Mouse (Mus musculus): ENCODE results near the gene Uckl1.
A peak's percentile ranks its signal among the peaks of the same experiment; 100 is the strongest.

Gene Uckl1

DNA sequence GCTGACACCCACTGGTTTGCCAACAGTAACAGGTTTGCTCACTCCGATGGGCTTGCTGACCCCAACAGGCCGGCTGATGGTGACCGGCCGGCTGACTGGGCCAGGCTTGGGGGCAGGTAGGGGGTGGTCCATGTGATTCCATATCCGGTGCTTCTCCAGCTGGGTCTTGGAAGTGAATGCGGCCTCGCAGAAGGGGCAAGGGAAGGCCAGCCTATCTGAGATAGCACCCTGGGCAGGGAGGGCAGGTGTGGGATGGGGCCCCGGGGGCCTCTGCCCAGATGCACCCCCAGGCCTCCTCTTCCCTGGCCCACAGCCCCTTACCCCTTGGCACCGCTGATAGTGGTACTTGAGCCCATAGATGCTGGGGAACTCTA lies 5.0 kb upstream of the Uckl1 start:
- DNase-seq (ENCODE audit: low spot score) = no peak

DNA sequence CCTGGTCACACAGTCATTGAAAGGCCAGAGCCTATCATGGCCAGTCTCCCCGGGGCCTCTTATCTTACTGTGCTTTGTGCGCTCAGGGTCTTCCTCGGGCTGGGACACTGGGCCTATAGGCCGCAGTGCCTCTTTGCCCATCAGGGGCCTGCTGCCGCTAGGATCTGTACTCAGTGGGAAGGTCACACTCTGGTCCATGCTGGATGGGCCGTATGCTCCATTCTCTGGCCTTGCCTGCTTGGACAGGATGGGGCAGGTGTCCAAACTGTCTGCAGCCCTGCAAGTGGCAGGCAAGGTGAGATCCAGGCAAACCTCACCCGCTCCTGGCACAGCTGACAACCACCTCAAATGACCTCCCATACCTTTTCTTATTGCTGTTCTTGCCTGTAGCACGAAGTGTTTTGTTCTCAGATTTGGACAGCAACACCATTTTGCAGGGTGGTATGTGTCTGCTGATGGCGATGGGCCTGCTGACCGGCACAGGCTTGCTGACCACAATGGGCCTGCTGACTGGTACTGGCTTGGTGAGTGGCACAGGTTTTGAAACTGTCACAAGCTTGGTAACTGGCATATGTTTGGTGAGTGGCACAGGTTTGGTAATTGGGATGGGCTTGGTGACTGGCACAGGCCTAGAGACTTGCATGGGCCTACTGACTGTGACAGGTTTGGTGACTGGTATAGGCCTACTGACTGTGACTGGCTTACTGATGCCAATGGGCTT lies 4.5 kb upstream of the Uckl1 start:
- DNase-seq (ENCODE audit: low spot score) = no peak

DNA sequence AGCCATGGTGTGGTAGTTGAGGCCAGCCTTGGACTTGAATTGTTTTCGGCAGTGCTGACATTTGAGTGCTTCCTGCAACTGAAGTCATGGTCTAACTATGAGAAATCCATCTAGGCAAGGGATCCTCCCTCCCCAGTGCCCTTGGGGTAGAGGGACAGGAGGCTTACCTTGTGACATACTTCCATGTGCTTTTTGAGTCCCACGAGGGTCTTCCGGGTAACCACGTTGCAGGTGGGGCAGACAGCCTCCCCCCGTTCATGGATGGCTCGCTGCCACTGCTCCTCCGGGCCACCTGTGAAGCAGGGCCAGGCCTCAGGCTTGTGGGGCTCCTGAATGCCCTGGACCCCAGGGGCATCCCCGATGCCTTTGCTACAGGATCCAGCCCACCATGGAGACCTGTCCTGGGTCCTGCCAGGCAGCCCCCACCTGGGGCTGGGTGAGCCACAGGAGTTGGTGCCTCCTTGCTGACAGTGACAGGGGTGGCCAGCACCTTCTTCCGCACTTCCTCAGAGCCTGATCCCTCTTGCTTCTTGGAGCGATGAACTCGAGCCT lies 3.6 kb upstream of the Uckl1 start:
- DNase-seq (ENCODE audit: low spot score) = no peak

DNA sequence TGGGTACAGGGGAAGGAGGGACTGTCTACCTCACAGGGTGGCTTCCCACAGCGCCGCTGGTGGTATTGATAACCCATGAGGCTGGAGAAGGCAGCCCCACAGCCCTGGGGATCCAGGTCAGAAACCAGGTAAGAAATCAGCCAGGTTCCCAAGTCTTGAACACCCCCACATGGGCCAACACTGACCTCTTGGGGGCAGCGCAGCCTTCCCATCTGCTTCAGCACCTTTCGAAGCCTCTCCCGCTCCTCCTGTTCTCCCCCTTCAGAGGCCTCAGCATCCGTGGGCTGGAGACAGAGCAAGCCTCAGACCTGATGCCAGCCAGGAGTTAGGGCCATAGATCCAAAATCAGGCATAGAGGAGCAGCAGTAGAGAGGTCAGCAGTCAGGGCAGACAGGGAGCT lies 3.1 kb upstream of the Uckl1 start:
- no peak for DNase-seq (ENCODE audit: low spot score)

DNA sequence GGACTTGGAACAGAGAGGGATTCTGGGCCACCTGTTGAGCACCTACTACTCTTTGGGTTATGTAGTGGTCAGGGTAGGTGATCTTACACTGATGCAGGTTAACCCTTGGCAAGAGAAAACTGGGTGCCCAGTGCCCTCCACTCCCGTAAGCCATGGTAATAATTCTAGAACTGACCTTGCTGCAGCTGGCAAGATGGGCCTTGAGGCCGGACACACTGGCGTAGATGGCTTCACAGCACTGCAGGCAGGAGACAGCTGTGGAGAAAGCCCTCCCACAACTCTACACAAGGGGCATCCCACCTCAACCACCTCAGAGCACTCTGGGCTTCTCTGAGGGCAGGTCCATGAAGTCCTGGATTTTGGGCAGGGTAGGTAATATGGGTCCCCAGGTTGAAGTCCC lies 1.4 kb upstream of the Uckl1 start:
- DNase-seq (ENCODE audit: low spot score) = no peak

DNA sequence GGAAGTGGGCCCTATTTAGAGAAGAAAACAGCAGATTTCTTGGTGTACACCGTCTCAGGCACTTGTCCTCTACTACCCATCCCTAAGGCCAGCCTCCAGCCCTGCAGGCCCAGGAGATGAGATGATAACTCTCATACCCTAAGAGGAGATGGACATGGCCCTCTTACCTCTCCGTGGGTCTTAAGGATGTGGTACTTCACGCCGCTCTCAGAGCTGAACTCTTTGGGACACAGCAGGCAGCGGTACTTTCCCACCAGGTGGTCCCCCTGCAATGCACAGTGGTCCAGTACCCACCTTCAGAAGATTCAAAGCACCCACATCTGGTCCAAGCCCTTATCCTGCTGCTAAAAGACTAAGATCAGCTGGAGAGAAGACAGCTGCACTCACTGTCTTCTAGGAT lies 814 bp upstream of the Uckl1 start:
- no peak for DNase-seq (ENCODE audit: low spot score)

DNA sequence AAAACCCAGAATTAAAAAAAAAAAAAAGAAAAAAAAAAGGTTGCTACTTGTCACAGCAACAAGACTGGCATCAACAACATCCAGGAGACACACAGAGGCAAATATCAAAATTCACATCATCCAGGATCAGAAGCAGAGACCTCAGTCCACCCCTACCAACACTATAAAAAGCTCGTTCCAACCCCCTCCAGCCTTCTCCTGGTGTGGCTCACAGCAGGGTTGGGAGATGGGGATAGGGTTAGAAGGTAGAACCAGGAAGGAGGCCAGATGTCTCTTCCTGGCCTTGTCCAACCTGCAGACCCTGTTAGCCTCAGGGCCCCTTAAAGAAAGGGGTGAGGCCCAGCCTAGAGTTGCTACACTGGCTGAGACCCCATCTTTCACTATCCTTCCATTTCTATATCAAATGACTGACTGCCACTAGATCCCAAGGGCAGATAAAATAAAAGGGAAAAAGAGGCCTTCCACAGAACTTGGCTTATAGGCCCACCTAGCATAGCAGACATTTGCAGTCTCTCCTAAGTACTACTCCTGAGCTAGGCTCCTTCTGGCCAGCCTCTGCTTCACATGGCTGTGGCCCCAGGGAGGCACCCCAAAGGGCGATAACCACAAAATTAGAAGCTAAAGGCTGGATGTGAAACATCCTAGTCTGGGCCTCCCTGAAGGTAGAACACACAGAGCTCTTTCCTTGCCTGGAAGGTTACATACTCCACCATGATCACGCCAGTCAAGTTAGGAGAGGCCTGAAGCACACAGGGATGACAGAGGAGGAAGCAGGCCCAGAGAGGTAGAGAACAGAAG lies 1.0 kb downstream of the Uckl1 start:
- DNase-seq (ENCODE audit: low spot score) = no peak

DNA sequence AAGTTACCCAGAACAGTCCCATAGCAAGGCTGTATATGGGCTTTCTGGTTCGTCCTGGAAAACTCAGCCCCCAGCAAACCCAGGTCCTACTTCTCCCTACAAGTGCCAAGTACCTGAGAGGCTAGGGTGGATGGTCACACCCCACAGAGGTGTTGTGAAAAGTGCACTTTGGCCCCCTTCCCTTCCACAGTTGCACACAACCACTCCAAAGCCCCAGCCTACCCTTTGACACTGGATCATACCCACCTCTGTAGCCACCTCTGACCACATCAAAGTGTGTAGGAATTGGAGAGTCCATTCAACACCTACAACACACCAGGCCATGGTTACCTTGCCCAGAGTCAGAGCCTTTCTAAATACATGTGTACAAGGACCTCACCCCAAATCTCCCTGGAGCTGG lies 1.8 kb downstream of the Uckl1 start:
- no peak for DNase-seq (ENCODE audit: low spot score)

DNA sequence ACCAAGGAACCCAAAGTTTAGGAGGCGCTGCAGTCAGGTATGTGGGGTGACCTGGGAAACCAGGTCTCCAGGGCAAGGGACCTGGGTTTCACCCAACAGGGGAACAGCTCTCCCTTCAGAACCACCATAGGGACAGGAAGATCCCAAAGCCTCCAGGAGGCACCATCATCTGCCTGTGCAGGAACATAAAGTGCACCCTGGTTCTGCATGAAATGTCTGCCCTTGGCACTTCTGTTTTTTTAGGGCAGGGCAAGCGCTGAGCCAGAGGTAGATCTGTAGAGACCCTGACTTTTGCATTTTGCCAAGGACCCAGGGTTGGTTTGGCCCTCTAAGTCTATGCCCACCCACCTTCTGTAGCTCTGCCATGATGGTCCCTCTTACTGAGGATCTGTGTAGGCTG lies 2.3 kb downstream of the Uckl1 start:
- no peak for DNase-seq (ENCODE audit: low spot score)

DNA sequence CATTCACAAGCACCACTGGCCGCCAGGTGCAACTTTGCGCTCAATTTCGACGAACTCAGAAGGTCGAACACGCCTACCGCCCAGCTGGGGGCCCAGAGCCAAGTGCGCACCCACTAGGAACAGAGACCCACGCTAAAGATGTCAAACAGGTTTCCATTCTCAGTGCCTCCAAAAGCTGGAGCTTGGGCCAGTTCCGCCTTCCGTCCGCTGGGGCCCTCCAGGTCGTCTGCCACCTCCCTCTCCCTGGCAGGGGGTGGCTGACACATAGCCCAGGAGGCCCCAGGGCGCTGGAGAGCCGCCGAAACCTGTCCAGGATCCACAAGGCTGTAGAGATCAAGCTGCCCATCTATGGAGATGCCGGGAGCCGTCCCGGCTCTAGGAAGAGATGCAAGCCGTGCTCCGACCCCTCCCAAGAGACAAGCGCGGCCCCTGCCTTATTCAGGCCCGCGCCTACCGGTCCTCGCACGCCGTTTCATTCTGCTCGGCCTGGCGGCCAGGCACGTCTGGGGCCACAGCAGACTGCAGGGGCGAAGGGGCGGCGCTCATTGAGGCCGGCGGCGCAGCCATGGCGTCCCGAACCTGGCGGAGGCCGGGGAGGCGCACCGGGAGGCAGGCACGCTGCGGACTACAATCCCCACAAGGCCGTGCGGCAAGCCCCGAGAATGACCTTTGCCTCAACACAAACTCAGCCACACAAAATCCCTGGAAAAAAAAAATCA lies 3.1 kb downstream of the Uckl1 start:
- peak; percentile 71 for DNase-seq (ENCODE audit: low spot score)

DNA sequence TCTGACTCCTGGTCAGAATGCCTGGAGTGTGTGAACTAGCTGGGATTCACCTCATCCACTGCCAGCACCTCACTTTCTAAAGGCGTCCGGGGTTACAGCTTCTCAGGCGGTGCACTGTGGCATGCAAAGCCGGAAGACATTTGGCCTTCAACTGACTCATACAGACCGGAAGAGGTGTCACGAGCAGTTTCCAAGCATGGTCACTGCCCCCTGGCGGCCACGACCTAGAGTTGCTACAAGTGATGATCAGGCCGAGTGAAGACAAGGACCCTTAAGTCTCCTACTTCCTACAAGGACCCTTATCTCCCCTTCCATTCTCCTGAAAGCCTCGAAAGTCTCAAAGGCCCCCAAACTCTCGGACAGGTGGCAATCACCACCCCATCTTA lies 3.7 kb downstream of the Uckl1 start:
- peak; percentile 73 for DNase-seq (ENCODE audit: low spot score)

DNA sequence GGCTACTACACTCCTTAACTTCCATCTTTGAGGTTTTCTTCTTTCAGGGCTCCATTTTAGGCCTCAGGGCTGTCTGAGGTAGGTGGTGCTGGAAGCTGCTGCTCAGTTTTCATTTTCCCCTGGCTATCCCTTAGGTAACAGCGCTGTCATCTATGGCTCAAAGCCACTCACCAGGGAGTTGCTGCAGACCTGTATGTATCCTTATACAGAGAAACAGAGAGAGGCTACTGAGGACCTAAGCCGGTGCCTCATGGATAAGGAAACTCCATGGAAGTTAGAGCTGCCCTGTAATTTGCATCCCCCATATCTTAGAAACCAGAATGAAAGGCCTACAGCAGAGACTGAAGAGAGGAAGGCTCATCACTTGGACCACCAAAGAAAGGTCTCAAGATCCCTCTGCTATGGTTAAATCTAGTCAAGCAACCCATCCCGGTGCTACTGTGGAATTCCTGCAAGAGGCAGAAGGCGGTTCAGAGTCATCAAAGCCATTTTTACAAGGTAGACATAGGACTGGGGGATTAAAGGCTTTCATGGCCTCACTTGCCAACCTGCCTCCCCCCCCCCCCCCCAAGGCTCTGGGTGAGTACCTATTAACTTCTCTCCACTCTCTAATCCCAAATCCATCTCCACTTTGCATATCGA lies 4.4 kb downstream of the Uckl1 start:
- no peak for DNase-seq (ENCODE audit: low spot score)

DNA sequence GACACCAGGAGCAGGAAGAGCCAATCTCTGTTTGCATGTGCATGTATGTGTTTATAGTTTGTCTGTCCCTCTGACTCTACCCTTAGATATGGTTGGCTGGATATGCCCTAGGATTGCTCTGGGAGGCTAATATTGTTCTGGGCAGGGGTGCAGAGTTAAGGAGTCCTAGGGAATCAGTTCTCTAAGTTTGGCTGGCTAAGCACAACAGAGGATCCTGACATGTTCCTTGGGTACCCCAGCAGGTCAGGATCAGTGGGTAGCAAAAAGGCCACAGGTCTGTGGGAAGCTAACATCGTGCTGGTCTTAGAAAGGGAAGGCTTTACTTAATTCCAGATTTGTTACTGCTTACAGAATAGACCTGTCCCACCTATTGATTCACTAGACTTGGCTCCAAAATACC lies 5.0 kb downstream of the Uckl1 start:
- no peak for DNase-seq (ENCODE audit: low spot score)

DNA sequence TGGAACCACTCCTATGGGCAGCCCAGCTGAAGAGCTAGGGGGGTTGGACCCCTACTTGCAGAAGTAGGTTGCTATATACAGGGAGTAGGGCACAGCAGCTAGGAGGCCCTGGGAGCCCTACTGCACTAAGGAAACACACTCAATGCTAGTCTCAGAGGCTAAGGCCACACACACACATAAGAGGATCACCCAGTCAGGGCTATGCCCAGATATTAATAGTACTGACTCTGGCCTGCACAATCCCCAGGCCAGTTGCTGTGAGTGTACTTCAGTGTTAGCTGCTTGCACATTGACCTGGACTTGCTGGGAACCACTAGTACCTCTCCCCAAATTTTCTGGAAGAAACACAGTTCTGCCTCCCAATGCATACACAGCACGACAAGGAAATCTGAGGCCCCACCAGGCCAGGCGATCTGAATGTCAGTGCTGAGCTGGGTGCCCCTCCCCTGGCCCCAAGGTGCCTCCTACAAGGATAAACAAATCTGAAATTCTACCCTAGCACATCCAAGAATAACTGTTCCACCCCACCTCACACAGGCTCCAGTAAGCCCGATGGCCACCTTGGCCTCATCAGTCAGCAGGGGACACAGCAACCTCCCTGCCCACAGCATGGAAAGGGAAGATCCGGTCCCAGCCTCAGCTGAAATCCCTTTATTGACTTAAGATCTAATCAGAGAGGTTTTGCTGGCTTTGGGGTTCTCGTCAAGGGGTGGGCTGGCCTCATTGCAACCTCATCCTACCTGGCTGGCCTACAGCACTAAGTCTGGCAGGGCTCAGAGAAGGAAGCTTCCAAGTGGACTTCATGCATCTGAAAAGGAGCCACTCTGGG lies 5.7 kb downstream of the Uckl1 start:
- no peak for DNase-seq (ENCODE audit: low spot score)

DNA sequence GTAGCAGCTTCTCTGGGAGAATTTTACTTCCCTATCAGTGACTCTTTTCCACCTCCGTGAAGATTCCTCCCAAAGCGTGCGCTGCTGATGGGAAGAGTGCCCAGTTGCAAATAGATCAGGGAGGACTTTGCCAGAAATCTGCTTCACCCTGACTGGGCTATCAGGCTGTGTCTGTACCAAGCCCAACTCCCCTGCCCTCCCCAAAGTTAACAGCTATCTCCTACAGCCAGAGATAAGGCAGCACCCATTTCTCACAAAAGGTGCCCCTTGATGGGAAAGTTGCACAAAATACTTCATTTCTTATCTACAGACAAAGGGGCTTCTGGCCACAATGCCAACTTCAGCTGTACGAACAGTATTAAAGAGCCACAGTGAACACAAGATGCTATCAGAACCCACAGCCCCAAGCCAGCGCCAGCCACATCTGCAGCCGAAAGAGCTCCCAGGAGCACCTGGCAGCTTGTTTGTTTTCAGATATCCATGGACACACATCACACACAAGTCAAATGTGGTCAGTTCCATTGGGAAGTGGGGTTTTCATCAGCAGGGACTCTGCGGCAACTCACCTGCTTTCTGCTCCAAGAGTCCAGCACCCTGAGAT lies 6.6 kb downstream of the Uckl1 start:
- DNase-seq (ENCODE audit: low spot score) = no peak

DNA sequence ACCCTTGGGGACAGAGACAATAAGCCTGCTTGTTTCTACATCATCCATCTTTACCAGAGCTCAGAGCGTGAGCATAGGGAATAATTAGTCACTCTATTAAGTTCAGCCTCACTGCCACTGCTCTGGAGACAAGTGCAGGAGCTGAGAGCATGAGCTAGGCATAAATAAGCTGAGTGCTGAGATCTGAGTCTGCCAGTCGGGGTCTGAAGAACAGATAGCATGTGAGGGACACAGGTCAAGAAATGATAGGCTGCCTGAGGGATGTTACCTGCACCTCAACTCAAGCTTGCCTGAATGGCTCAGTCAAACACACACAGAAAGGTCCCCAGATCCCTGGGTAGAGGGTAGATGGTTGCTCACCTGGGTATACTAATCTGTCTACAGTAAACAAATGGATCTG lies 7.6 kb downstream of the Uckl1 start:
- DNase-seq (ENCODE audit: low spot score) = no peak

DNA sequence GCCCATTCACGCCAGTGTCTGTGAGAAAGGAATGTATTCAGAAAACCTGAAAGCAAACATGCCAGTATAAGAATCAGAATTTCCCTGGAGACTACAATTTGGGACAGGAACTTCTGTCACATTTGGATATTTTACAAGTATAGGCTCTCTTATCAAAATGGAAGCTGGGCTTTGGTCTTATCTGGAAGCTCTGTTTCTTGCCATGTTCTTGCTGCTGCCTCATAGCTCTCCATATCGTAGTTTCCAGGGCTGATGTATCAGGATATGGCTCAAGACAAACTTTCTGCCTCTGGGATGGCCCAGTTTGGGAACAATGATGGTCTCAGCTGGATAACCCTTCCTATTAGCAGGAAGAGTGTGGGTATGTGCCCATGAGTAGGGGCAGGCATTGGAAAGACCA lies 8.1 kb downstream of the Uckl1 start:
- DNase-seq (ENCODE audit: low spot score) = no peak

DNA sequence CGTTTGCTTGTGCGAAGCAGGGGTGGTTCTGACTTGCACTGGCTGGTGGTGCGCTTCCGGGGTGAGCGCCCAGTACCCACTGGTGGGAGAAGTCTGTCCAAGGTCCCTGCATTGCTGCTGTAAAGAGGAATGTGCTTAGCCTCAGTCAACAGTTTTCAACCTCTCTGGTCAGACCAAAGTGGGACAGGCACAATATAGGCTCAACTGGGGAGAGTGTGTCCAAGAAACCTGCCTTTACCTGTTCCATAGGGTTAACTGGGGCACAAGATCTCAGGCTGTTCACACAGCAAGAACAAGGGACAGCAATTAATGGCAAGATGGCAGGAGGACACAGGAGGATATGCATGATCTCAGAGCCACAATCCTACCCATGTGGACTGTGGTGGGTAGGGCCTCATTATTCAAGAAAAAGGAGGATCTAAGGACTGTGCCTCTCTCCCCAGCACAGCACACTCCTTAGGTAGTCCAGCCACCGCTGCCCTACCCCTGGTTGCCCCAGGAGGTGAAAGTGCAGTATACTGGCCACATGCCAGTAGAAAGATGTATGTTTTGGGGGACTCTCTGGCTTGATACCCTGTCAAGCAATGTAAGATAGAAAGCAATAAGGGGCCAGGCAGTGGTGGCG lies 9.7 kb downstream of the Uckl1 start:
- no peak for DNase-seq (ENCODE audit: low spot score)

DNA sequence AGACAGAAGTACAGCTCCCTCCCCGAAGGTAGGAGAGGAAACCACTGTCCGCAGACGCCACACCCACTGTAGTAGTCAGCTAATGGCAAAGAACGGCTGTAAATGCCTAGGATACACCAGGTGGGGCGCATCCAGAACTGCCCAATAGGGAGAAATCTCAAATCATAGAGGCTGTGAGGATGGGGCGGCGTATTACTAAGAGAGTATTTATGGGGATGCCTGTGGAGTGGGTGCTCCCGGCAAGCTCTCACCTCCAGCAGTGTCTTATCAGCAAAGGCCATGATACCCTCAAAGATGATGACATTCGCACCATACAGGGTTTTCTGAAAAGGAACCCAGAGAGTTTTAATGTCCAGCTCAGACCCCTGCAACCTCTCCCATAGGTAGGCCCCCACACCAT lies 10.7 kb downstream of the Uckl1 start:
- DNase-seq (ENCODE audit: low spot score) = no peak

Data from ovary, postnatal 14 days (tissue).